Mouse (Mus musculus): ENCODE measurements at regions not wholly inside any gene's neighbourhood (a gene's known extent, or its start where the extent isn't known, plus 50 kb on each side); places are given as distances from the start of the nearest gene placed in this dataset.

- Histone ChIP-seq H3K36me3 (replicated peaks; ENCODE audit: insufficient read depth, low read length) (no peaks in the 10 kb centered on the region), H3K9ac (replicated peaks) (no peak overlapping the region), H3K4me1 (ENCODE audit: insufficient read depth) (no peaks in the 10 kb centered on the region), H3K27ac (ENCODE audit: low read depth) (no peak overlapping the region), H3K9me3 (ENCODE audit: low read length) (no peaks in the 10 kb centered on the region), H3K4me2 (ENCODE audit: low read depth, low read length) (no peak overlapping the region), H3K27me3 (ENCODE audit: insufficient read depth, low read length) (no peaks in the 10 kb centered on the region), H3K4me3 (ENCODE audit: low read depth, low read length) (no peak overlapping the region)
- TF ChIP-seq CTCF (IDR thresholded peaks at IDR 0.05; ENCODE audit: low read depth) (no peak), EP300 (IDR thresholded peaks at IDR 0.05; ENCODE audit: low read depth) (no peak)
- ATAC-seq = no peak
- no peak for DNase-seq
- WGBS (ENCODE audit: insufficient replicate concordance) = 76% methylated on average over 6 of the region's 6 CpGs
These were observed 2240.9 kb upstream of the Gm7489 start for GRCm38 (mm10) chr15:51643772-51644311.

- no peak overlapping the region for H3K4me2 ChIP-seq (ENCODE audit: low read depth, low read length)
- H3K9ac ChIP-seq (replicated peaks) = no peak overlapping the region
- H3K36me3 ChIP-seq (replicated peaks; ENCODE audit: insufficient read depth, low read length) = no peaks in the 10 kb centered on the region
- no peaks in the 10 kb centered on the region for H3K9me3 ChIP-seq (ENCODE audit: low read length)
- TF ChIP-seq EP300 (IDR thresholded peaks at IDR 0.05; ENCODE audit: low read depth) (no peak), CTCF (IDR thresholded peaks at IDR 0.05; ENCODE audit: low read depth) (no peak)
- DNase-seq = no peak
- 69% methylated on average over 2 of the region's 2 CpGs for WGBS (ENCODE audit: insufficient replicate concordance)
- no peaks in the 10 kb centered on the region for H3K4me1 ChIP-seq (ENCODE audit: insufficient read depth)
- no peak for ATAC-seq
- no peaks in the 10 kb centered on the region for H3K27me3 ChIP-seq (ENCODE audit: insufficient read depth, low read length)
- H3K4me3 ChIP-seq (ENCODE audit: low read depth, low read length) = no peak overlapping the region
- H3K27ac ChIP-seq (ENCODE audit: low read depth) = no peak overlapping the region
These were observed 2238.4 kb upstream of the Gm7489 start for GRCm38 (mm10) chr15:51646304-51646703.

DNA sequence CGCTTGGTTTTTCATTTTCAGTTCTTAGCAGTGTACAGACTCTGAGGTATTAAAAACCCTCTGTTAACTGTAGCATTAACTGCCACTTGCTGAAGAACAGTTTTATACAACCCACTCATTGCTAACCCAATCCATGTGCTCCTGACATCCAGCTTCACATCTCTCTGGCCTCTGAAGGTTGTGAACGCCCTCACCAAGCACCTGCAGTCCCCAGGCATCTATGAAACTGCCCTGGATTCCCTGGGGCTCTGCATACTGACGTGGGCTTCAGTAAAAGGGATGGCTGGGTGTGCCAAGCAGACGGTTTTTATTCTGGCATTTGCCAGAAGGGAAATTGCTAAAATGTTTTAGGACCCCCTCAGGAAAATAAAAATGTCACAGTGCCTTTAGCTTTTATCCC lies 2232.2 kb upstream of the Gm7489 start:
- Histone ChIP-seq H3K9me3 (ENCODE audit: low read length) (0 out of 2 replicates have a peak, but pooled peaks cover 2% of the 10 kb centered on the region), H3K4me1 (ENCODE audit: insufficient read depth) (no peaks in the 10 kb centered on the region), H3K4me3 (ENCODE audit: low read depth, low read length) (no peak overlapping the region), H3K9ac (replicated peaks) (no peak overlapping the region), H3K4me2 (ENCODE audit: low read depth, low read length) (no peak overlapping the region), H3K36me3 (replicated peaks; ENCODE audit: insufficient read depth, low read length) (no peaks in the 10 kb centered on the region), H3K27me3 (ENCODE audit: insufficient read depth, low read length) (no peaks in the 10 kb centered on the region), H3K27ac (ENCODE audit: low read depth) (no peak overlapping the region)
- 56% methylated on average over 4 of the region's 4 CpGs for WGBS (ENCODE audit: insufficient replicate concordance)
- TF ChIP-seq CTCF (IDR thresholded peaks at IDR 0.05; ENCODE audit: low read depth) = no peak
- TF ChIP-seq EP300 (IDR thresholded peaks at IDR 0.05; ENCODE audit: low read depth) = no peak
- no peak for ATAC-seq
- DNase-seq = no peak

GRCm38 (mm10) chr15:51657621-51658020 lies 2227.1 kb upstream of the Gm7489 start:
- WGBS (ENCODE audit: insufficient replicate concordance) = 74% methylated on average over 1 of the region's 1 CpGs
- no peaks in the 10 kb centered on the region for H3K27me3 ChIP-seq (ENCODE audit: insufficient read depth, low read length)
- H3K4me3 ChIP-seq (ENCODE audit: low read depth, low read length) = no peak overlapping the region
- H3K27ac ChIP-seq (ENCODE audit: low read depth) = no peak overlapping the region
- H3K4me1 ChIP-seq (ENCODE audit: insufficient read depth) = no peaks in the 10 kb centered on the region
- no peaks in the 10 kb centered on the region for H3K36me3 ChIP-seq (replicated peaks; ENCODE audit: insufficient read depth, low read length)
- no peak for DNase-seq
- H3K4me2 ChIP-seq (ENCODE audit: low read depth, low read length) = no peak overlapping the region
- 0 out of 2 replicates have a peak, but pooled peaks cover 4% of the 10 kb centered on the region for H3K9me3 ChIP-seq (ENCODE audit: low read length)
- TF ChIP-seq CTCF (IDR thresholded peaks at IDR 0.05; ENCODE audit: low read depth) (no peak), EP300 (IDR thresholded peaks at IDR 0.05; ENCODE audit: low read depth) (no peak)
- ATAC-seq = no peak
- H3K9ac ChIP-seq (replicated peaks) = no peak overlapping the region

- Histone ChIP-seq H3K27me3 (ENCODE audit: insufficient read depth, low read length) (no peaks in the 10 kb centered on the region), H3K9me3 (ENCODE audit: low read length) (no peaks in the 10 kb centered on the region), H3K4me3 (ENCODE audit: low read depth, low read length) (no peak overlapping the region), H3K36me3 (replicated peaks; ENCODE audit: insufficient read depth, low read length) (no peaks in the 10 kb centered on the region), H3K4me2 (ENCODE audit: low read depth, low read length) (no peak overlapping the region), H3K9ac (replicated peaks) (no peak overlapping the region), H3K4me1 (ENCODE audit: insufficient read depth) (no peaks in the 10 kb centered on the region), H3K27ac (ENCODE audit: low read depth) (no peak overlapping the region)
- no peak for TF ChIP-seq CTCF (IDR thresholded peaks at IDR 0.05; ENCODE audit: low read depth)
- TF ChIP-seq EP300 (IDR thresholded peaks at IDR 0.05; ENCODE audit: low read depth) = no peak
- WGBS (ENCODE audit: insufficient replicate concordance) = 71% methylated on average over 3 of the region's 3 CpGs
- no peak for ATAC-seq
- DNase-seq = no peak
These were observed 2216.4 kb upstream of the Gm7489 start for GRCm38 (mm10) chr15:51668340-51668739.

DNA sequence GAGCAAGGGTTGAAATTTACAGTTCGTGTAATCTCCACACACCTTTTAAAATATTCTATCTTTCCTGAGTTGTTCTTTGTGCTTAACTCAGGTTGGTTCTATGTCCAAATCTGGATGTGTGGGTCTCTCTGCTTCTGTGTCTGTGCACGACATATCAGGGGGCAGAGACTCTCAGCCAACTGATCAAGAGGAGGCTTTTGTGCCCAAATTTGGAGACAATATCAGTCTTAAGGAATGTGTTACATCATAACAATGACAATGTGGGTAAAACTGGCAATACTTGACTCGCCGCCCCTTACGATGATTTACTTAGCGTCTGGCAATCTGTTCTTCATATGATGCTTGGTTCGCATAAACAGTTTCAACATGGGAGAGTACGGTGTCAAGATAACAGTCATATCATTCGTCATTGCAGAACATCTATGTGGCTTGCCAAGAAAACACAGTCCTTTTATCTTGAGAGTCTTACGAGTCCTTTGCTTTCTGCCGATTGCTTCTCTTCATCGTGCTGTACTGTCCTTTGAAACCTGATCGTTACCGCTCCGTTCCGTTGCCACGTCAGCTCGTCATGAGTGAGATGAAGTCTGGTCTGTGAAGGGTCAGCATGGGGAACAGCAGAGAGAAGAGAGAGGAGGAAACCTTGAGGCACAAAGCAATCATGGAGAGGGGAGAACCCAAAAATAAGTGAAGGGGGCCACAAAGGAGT lies 2212.9 kb upstream of the Gm7489 start:
- TF ChIP-seq CTCF (IDR thresholded peaks at IDR 0.05; ENCODE audit: low read depth) = no peak
- TF ChIP-seq EP300 (IDR thresholded peaks at IDR 0.05; ENCODE audit: low read depth) = no peak
- H3K27ac ChIP-seq (ENCODE audit: low read depth) = no peak overlapping the region
- H3K4me2 ChIP-seq (ENCODE audit: low read depth, low read length) = no peak overlapping the region
- WGBS (ENCODE audit: insufficient replicate concordance) = 85% methylated on average over 18 of the region's 18 CpGs
- H3K4me1 ChIP-seq (ENCODE audit: insufficient read depth) = no peaks in the 10 kb centered on the region
- H3K9ac ChIP-seq (replicated peaks) = no peak overlapping the region
- no peak overlapping the region for H3K4me3 ChIP-seq (ENCODE audit: low read depth, low read length)
- H3K9me3 ChIP-seq (ENCODE audit: low read length) = no peaks in the 10 kb centered on the region
- ATAC-seq (no peak), DNase-seq (no peak)
- no peaks in the 10 kb centered on the region for H3K36me3 ChIP-seq (replicated peaks; ENCODE audit: insufficient read depth, low read length)
- no peaks in the 10 kb centered on the region for H3K27me3 ChIP-seq (ENCODE audit: insufficient read depth, low read length)
